Mouse (Mus musculus) heart, adult 18-20 months (tissue): ENCODE data around the gene Ccdc170. TPM values are rescaled to one million over a fixed set of nuclear protein-coding genes. Genes with fewer than 3 reads are reported as not detected.
A peak's percentile ranks its signal among the peaks of the same experiment; 100 is the strongest.
"Not testable (repeated sequence)": the region's sequence is repeated elsewhere in the genome, so short reads cannot be mapped to it uniquely, and the experiment has no call there.

Experiments
- DNase-seq, 2 experiments: peaks; one replicate each; pipeline ENCODE4 v3.0.0; 2021 to 2022; ENCODE audit warnings: mixed read lengths in 1 of 2
- total RNA-seq, 2 experiments: library from RNA; stranded (reverse); gene quantifications; 2 replicates each; pipeline ENCODE4 v1.2.3; 2021

The Ccdc170 gene
- total RNA-seq, 2 experiments from 2014 or later = 0.21 to 0.62 TPM

- no peak for DNase-seq
Observed at GRCm38 (mm10) chr10:4599591-4599990, 117.3 kb downstream of the Ccdc170 start.

GRCm38 (mm10) chr10:4600796-4601474, 118.6 kb downstream of the Ccdc170 start:
- DNase-seq = no peak

- not testable (repeated sequence) for DNase-seq
Observed at GRCm38 (mm10) chr10:4601612-4602011, 119.3 kb downstream of the Ccdc170 start.

GRCm38 (mm10) chr10:4602466-4602865, 120.2 kb downstream of the Ccdc170 start:
- DNase-seq = no peak

- no peak for DNase-seq
Observed at GRCm38 (mm10) chr10:4604527-4605209, 122.4 kb downstream of the Ccdc170 start.

GRCm38 (mm10) chr10:4610234-4610633, 127.9 kb downstream of the Ccdc170 start:
- no peak for DNase-seq

GRCm38 (mm10) chr10:4611386-4612155, 129.3 kb downstream of the Ccdc170 start, which contains the start of gene Esr1:
Gene Esr1 (plus strand): TSS chr10:4611593.
- peak; percentile 13 to 45 for DNase-seq

Other genes with a start within 250 kb of the Ccdc170 start
- gene Akap12, start 216.1 kb upstream of the Ccdc170 start, total RNA-seq = 10 to 100 TPM; 21.0 to 25.9 TPM
- gene Zbtb2, start 94.4 kb upstream of the Ccdc170 start, total RNA-seq = 1 to 10 TPM; 5.5 to 6.0 TPM
- 10 to 100 TPM; 65.8 to 66.0 TPM for gene Rmnd1, start 50.1 kb upstream of the Ccdc170 start, total RNA-seq
- gene Armt1, start 50.0 kb upstream of the Ccdc170 start, total RNA-seq = 10 to 100 TPM in 1 of 2 experiments, 1 to 10 TPM in 1; 8.8 to 10.1 TPM
- 1 to 10 TPM; 1.6 to 2.6 TPM for gene Esr1, start 129.1 kb downstream of the Ccdc170 start, total RNA-seq